Mouse (Mus musculus) cerebellum, adult 9-11 months (tissue): ENCODE results near the gene Nav2.

ENCODE experiments used
- DNase-seq: peaks from one replicate; pipeline ENCODE4 v3.0.0; 2022

The Nav2 gene

DNA sequence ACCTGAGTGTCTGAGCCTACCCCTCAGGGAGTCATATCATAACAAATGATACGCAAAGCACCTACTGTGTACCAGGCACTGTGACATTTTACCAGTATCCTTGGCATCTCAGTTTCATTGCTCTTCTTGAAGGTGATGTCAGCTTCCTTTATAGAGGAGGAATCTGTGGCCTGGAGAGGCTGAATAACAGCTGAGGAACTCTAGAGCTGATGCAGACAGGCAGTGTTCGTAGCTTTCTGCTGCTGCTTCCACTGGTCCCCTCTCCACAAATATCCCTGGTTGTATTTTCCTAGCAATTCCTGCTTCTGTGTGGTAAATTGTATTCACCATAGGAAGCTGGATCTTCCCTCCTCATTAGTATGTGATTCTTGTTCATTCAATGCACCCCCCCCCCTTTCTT lies 462.8 kb downstream of the Nav2 start:
- no peak for DNase-seq

DNA sequence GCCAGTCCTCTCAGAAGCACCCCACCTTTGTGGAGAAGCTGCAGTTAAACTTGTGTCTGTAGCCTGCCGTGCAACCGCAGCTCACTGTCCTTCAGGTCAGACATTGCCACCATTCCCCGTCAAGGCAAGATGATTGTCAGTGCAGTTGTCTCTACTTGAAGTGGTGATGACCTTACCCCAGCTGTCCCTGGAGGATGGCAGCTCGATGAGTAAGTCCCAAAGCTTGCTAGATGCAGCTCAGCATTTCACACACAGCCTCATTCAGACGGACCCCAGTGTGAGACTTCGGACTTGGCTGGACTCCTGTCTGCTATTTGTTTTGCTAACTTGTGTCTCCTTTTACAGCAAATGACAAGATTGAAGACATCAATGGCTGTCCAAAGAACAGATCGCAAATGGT lies 463.5 kb downstream of the Nav2 start:
- DNase-seq: no peak

DNA sequence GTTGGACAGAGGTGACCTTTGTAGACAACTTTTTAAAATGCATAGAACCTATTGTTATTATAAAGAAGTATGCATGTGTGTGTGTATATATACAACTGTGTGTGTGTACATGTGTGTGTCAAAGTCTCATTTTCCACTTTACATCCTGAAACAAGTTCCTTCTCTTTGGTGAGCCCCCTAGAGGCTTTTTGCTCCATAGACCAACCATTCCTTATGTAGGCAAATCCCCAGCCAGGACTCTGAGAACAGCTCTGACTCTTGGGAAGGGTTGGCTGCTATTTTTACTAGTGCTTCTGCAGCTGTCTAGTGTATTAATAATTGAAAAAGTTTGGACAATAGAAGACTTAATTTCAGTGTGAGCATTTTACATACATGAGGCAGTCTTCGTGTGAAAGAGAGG lies 464.7 kb downstream of the Nav2 start:
- DNase-seq: no peak

DNA sequence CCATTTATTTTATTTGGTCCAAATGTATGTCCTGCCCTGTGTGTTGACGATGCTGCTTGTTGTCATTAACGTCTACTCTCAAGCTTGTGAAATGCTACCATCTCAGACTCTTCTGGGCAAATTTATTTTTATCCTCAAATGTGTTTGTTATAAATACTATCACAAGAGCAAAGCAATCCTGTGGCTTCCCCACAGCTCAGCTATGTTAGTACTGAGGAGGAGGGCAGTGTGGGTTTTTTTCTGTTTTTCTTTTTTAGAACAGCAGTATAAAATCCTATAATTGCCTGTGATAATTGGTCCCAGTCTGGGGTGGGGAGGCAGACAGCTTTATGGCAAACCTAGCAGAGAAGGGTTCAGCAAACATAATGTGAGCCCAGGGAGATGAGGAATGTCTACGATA lies 465.1 kb downstream of the Nav2 start:
- DNase-seq: no peak

GRCm38 (mm10) chr7:49375499-49375974 lies 467.0 kb downstream of the Nav2 start:
- peak; percentile 56 for DNase-seq

DNA sequence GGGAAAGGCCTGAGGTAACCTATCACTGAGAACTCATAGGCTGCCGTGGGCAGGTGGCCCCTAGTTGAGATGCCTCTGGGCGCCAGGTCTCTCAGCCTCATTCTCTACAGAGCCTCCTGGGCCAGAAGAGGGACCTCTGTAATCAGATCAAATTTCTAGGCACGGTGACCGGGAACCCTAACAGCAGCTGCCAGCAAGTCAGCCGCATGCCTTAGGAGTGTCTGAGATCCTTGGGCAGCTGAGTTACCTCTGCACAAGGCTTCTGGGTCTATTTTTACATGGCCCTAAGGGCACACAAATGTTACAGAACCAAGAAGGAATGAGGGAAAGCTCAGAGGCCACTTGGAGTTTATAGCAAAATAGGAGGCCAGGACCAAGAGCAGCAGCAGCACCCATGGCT lies 470.1 kb downstream of the Nav2 start:
- DNase-seq: no peak

- no peak for DNase-seq
These were observed 472.4 kb downstream of the Nav2 start for GRCm38 (mm10) chr7:49380940-49381339.

DNA sequence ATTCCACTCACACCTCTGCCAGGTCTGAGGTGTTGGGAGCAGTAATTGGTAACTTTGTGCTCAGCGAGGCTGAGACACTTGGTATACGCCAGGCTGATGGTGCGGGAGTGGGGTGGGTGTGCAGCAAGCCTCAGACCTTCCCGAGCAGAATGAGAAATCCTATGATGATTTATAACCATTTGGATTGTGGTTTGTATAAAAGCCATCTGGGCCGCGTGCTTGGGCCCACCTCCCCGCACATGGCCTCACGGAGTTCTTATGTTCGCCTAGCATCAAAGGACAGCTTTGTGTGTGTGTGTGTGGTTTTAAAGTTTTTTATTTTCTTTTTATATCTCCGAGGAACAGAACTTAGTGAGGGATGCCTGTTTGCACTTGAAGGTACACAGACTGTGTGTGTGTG lies 474.4 kb downstream of the Nav2 start:
- DNase-seq: no peak

DNA sequence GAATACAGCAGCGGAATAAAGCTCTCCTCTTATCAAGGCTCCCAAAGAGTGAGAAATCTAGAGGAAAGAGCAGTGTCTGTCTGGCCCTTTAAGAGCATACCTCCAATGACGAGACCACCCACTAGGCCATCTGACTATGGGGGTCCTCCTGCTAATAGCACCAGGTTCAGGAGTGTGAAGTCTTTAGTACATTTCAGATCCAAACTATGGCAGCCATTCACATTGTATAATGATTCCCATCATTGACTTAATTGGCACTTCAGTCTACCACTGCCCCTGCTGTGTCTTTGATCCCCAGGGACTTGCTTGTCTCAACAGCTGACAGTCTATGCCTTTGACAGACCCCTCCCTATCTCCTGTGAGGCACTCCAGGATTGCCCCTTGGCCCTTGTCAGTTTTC lies 479.6 kb downstream of the Nav2 start:
- DNase-seq: no peak

- DNase-seq: no peak
These were observed 481.8 kb downstream of the Nav2 start for GRCm38 (mm10) chr7:49390312-49390711.

- no peak for DNase-seq
These were observed 482.3 kb downstream of the Nav2 start for GRCm38 (mm10) chr7:49390829-49391228.

DNA sequence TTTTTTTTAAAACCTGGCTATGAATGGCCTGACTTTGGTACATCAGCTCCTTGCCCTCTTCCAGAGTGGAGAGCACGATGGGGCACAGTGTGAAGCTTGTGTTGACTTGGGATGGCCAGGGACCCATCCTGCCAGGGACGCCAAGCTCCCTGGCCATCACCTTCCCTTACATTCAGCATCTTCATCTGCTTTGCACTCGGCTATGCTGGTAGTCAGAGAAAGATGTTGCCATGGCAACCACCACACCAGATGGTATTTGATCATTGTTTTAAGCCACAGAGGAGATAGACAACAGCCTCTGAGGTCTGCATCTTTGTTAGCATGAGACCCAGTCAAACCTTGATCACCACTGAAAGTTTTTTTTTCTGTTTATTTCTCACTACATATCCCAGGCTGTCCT lies 483.7 kb downstream of the Nav2 start:
- DNase-seq: peak; percentile 63

DNA sequence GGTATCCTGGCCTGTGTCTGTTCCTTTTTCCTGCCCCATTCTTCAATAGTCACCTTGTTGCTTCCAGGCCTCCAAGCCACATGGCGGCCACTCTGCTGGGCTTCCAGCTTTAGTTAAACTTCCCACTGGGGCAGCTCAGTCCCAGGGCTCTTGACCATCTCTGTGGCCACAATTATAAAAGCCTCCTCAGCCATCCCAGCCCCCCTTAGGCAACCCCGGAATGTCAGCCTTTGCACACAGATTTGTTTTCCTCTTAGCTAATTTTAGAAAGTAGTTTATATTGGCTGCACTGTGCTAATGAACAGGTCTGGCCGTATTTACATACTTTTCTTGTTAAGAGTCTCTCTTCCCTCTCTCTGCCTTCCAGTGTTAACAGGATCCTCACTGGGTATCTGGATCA lies 484.3 kb downstream of the Nav2 start:
- no peak for DNase-seq

DNA sequence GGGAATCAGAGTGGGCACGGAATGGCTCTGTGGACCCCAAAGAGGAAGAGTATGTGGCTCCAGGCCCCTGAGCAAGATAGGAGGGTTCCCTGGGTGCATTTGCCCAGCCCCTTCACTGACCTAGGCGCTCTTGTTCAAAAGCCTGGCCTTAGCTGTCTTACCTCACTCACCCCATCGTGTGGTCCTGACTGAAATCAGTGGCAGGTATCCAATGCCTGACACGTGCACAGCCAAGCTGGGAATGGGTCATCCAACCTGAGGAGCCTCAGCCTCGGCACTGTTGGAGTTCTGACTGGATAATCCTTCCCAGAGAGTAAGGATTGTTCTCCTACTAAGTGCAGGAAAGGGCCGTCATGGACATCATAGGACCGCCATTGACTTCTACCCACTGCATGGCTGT lies 485.3 kb downstream of the Nav2 start:
- DNase-seq: no peak

DNA sequence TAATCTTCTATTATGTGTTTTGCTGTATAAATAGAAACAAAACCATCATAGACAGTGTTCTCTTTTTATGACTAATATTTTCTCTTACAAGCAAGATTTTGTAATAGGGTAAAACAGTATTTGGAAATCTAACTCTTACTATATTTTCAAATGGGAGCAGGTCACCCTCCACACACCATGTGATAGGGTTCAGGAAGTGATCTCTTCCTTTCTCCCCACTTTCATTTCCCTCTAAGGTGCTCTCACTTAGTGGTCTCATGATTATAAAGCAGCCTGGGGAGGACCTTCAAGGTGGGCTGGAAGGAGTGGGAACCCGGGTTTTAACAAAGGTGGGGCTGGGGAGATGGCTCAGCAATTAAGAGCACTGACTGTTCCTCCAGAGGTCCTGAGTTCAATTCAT lies 487.7 kb downstream of the Nav2 start:
- DNase-seq: no peak

DNA sequence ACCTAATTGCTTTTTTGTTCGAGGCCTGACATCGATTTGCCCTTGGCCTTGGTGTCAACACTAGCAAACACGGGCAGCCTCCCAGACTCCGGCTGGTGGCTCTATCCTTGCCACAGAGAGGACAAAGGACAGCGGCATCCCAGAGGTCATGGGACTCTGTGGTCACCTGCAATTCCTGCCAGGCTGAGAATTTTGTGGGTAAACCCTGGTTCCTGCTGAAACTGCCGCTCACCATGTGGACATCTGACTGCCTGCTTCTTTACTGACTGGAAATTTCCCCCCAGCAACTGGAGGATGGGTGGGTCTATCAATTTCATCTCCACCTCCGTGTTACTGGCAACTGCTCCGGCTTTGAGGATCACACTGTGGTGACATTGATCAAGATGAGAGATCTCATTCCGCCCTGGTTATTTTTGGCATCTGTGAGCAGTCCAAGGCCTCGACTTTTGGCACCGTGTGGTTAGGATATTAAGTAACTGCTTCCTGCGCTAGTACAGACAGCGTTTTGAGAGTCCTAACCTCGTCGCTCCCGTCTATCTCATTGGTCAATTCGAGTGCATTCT lies 489.0 kb downstream of the Nav2 start:
- peak; percentile 54 for DNase-seq

GRCm38 (mm10) chr7:49398020-49398516 lies 489.6 kb downstream of the Nav2 start:
- no peak for DNase-seq

DNA sequence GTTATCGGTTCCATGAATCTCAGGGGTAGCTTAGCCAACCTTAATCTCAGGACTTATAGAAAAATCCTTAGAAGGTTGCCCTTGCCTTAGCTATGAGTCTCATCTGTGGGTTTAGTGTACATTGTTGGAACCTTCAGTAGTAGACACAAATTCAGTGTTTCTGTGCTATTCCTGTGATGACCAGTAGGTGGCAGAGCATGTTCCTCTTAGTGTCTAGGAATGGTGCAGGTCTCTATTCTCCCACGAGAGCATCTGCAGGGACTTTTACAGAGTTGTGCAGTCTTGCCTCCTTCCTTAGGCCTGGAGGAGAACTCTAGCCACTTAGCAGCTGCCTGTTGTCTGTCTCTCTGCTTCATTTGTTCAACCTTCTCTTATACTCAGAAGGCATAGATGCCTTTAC lies 490.8 kb downstream of the Nav2 start:
- DNase-seq: peak; percentile 61

DNA sequence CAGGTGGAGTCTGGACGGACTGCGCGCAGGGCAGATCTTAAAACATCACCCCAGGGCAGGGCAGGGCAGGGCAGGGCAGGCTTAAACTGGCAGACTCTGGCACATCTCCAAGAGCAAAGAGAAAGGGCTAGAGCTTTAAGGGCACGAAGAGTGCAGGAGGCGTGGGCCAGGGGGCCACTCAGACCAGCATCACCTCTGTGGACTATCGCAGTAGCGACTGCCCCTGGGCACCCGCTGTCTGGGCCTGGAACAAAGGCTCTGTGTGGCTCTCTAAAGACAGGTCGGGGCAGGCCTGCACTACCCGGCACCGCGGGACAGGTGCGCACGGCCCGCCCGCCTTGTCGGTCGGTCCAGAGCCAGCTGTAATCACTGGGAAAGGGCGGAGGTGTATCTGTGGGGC lies 491.9 kb downstream of the Nav2 start:
- DNase-seq: no peak

GRCm38 (mm10) chr7:49402526-49402925 lies 494.0 kb downstream of the Nav2 start:
- no peak for DNase-seq

DNA sequence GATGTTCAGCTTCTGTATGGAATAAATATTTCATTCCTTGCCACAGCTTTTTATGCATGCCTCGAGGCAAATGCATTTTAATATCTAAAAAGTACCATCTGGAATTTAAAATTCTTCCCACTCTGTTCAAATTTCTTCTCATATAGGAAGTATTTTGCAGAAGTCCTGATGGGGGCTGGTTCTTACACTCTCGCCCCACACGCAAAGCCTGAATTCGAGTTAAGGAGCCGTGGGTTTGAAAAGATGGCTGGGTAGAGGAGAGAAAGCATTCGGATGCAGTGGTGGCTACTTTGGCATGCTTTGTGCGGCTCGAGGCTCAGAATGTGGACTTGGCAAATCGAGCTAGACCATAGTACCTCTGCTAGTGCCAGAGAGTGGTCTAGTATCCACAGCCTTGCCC lies 499.2 kb downstream of the Nav2 start:
- DNase-seq: no peak

GRCm38 (mm10) chr7:49408625-49409024 lies 500.1 kb downstream of the Nav2 start:
- no peak for DNase-seq

DNA sequence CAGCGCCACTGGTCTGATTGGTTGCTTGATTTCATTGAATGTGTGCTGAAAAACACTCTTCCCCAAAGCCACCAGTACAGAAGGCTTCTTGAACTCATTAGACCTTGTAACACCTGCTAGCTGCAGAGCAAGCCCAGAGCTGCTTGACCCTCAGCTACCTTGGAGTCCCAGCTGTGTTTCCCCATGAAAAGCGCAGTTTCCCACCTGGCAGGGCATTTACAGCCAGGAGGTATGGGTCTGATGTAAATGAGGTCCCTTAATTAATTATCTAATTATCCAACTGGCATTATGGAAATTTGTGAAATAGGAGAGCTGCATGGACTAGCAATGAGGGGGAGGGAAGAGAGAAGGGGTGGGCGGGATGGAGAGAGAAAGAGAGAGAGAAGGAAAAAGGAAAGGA lies 500.7 kb downstream of the Nav2 start:
- no peak for DNase-seq

- DNase-seq: no peak
These were observed 501.7 kb downstream of the Nav2 start for GRCm38 (mm10) chr7:49410188-49410587.

GRCm38 (mm10) chr7:49410892-49411291 lies 502.4 kb downstream of the Nav2 start:
- no peak for DNase-seq

- DNase-seq: no peak
These were observed 503.3 kb downstream of the Nav2 start for GRCm38 (mm10) chr7:49411803-49412202.
